Mouse (Mus musculus) CD4-positive, CD25-positive, alpha-beta regulatory T cell, adult 2 months (primary cell): ENCODE data around the gene Zyg11b.

Experiments used
- DNase-seq: peaks from one replicate; pipeline ENCODE4 v3.0.0-alpha.2; 2012; ENCODE audit warnings: low read depth, low spot score

The Zyg11b gene

DNA sequence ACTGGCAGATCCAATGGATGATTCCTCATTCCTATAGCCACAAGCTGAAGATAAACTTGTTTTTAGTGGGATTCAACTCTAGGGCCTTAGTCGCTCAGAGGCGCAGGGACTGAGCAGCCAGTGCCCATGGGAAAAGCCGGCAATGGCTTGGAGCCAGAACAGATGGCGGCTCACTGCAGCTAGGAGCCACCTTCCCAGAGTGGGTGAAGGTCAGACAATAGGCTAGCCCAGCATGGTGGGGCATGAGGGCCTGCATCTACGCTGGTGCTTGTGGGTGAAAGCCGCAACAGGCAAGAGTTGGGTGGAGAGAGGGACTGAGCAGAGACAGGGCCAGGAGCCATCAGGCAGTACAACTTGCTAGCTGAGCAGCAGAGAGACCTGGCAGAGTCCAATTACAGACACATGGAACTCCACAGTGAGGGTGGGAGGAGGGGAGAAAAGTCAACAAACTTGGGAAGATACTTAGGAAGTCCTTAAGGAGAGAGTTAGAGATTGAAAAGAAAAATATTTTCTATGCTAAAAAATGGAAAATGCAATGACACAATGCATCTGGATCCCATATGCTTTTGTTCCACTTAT lies 104.5 kb downstream of the Zyg11b start:
- no peak for DNase-seq

DNA sequence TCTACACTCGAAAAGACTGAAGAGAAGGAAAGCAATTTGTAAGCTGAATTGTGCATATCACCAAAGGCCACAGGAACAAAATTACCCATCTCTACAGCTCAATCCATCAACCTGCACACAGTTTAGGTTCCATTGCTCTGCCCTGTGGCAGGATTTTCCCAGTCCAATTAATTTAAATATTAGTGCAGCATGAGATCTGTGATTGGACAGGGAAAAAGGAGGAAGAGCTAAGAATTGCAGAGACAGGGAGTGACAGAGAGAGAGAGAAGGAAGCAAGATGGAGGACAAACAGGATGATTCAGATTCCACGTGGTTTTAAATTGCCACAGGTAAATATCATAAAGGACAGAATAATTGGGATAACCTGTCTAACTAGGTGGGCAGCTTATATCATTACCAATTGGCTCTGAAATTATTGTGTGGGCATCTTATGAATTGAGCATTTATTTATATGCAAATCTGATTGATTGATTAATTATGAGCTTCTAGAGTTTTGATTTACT lies 108.0 kb downstream of the Zyg11b start:
- DNase-seq = no peak

DNA sequence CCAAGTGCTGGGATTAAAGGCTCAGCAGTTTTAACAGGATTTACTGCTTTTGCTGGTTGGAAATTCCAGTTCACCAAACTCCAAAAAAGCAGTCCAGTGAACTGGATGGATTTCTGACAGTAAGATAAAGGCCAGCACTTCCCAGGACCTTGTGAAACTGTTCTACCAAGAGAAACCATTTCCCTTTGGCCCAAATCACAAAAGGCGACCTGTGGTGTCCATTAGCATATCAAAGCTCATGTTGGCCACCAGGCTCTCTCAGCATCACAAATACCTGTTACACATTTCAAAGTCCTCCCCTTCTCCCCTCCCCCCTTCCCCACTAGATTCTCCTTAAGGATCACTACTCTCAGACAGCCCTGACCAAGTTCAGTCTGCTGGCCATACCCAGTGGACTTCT lies 118.6 kb downstream of the Zyg11b start:
- DNase-seq = no peak
